Mouse (Mus musculus) leukemia stem cell, adult 10-12 weeks (primary cell): ENCODE data around the gene Gm9774. TPM values are rescaled to one million over a fixed set of nuclear protein-coding genes. Genes with fewer than 3 reads are reported as not detected.

Source experiments
- polyA plus RNA-seq: library from polyadenylated mRNA; stranded (reverse); fragments of >175 nt; gene quantifications from 2 replicates; pipeline ENCODE4 v1.2.3, GENCODE M21; 2012; ENCODE audit warnings: low replicate concordance

Gm9774 gene
- polyA plus RNA-seq: 16.3 and 26.7 TPM in 2 replicates

GRCm38 (mm10) chr3:92429323-92429722, at the start of gene Gm9774:
Gm9774 (minus strand) TSS chr3:92429423.

GRCm38 (mm10) chr3:92458620-92459019, 29.4 kb upstream of the Gm9774 start, which contains the start of gene Sprr3:
Sprr3 (minus strand) TSS chr3:92458720.

GRCm38 (mm10) chr3:92438689-92439088, 9.5 kb upstream of the Gm9774 start, which contains the start of gene Sprr1b:
Sprr1b (minus strand) TSS chr3:92438789.

GRCm38 (mm10) chr3:92432282-92432681, 3.1 kb upstream of the Gm9774 start, which contains the start of gene Sprr2k:
Sprr2k (plus strand) TSS chr3:92432582.

GRCm38 (mm10) chr3:92417782-92418181, 11.4 kb downstream of the Gm9774 start, which contains the start of gene Sprr2j-ps:
Sprr2j-ps (plus strand) TSS chr3:92418082.

GRCm38 (mm10) chr3:92407691-92408090, 21.5 kb downstream of the Gm9774 start, which contains the start of gene Sprr2i:
Sprr2i (plus strand) TSS chr3:92407991.

GRCm38 (mm10) chr3:92385385-92385784, 43.8 kb downstream of the Gm9774 start, which contains the start of gene Sprr2h:
Sprr2h (plus strand) TSS chr3:92385685.

Other genes with a start within 250 kb of the Gm9774 start
- gene Sprr2a1, start 213.6 kb downstream of the Gm9774 start, polyA plus RNA-seq: not detected in 2 replicates
- not detected in 2 replicates for gene Sprr2a2, start 213.5 kb downstream of the Gm9774 start, polyA plus RNA-seq
- gene Sprr2a3, start 144.0 kb downstream of the Gm9774 start, polyA plus RNA-seq: not detected in 2 replicates
- not detected in 2 replicates for gene Sprr2b, start 112.8 kb downstream of the Gm9774 start, polyA plus RNA-seq
- gene Sprr2d, start 90.3 kb downstream of the Gm9774 start, polyA plus RNA-seq: not detected in 2 replicates
- not detected in 2 replicates for gene Sprr2e, start 77.3 kb downstream of the Gm9774 start, polyA plus RNA-seq
- not detected in 2 replicates for gene Sprr2f, start 64.2 kb downstream of the Gm9774 start, polyA plus RNA-seq
- not detected in 2 replicates for gene Sprr2h, start 43.7 kb downstream of the Gm9774 start, polyA plus RNA-seq
- not detected in 2 replicates for gene Sprr2i, start 21.4 kb downstream of the Gm9774 start, polyA plus RNA-seq
- gene Sprr2j-ps, start 11.3 kb downstream of the Gm9774 start, polyA plus RNA-seq: not detected in 2 replicates
- gene Sprr2k, start 3.2 kb upstream of the Gm9774 start, polyA plus RNA-seq: not detected in 2 replicates
- not detected in 2 replicates for gene Sprr1b, start 9.4 kb upstream of the Gm9774 start, polyA plus RNA-seq
- not detected in 2 replicates for gene Sprr3, start 29.3 kb upstream of the Gm9774 start, polyA plus RNA-seq
- gene Sprr1a, start 56.5 kb upstream of the Gm9774 start, polyA plus RNA-seq: not detected in 2 replicates
- not detected in 2 replicates for gene Sprr4, start 71.1 kb upstream of the Gm9774 start, polyA plus RNA-seq
- not detected in 2 replicates for gene 2310046K23Rik, start 105.1 kb upstream of the Gm9774 start, polyA plus RNA-seq
- not detected in 2 replicates for gene Ivl, start 144.3 kb upstream of the Gm9774 start, polyA plus RNA-seq
- gene Smcp, start 159.6 kb upstream of the Gm9774 start, polyA plus RNA-seq: not detected in 2 replicates
- gene 2210017I01Rik, start 178.1 kb upstream of the Gm9774 start, polyA plus RNA-seq: not detected in 2 replicates
- gene Lce6a, start 192.2 kb upstream of the Gm9774 start, polyA plus RNA-seq: not detected in 2 replicates
- gene Lce1a1, start 218.9 kb upstream of the Gm9774 start, polyA plus RNA-seq: not detected in 2 replicates
- not detected in 2 replicates for gene Lce1b, start 227.5 kb upstream of the Gm9774 start, polyA plus RNA-seq
- gene Lce1a2, start 240.9 kb upstream of the Gm9774 start, polyA plus RNA-seq: not detected in 2 replicates
- not detected in 2 replicates for gene Lce1c, start 249.8 kb upstream of the Gm9774 start, polyA plus RNA-seq